Comparison of ENCODE assay signal across 9 mouse cellular contexts in genomic region chr17:63008277-63008676, GRCm38 (mm10).
DNase-seq lines count a peak whose midpoint lies in the region; ATAC-seq and TF ChIP-seq lines count a peak whose summit lies in the region.
"Had no signal": no experiment of that assay in that cellular context is flagged by ENCODE, and none has a peak within 500 bp of the region (broad histone marks: within the 10 kb centered on the region; RNA-seq: fewer than 3 reads in every experiment).

No protein-coding gene starts in this region.

- TF ChIP-seq CTCF in lung, embryonic 14.5 days (IDR thresholded peaks at IDR 0.05; ENCODE audit: low read depth), result no peak
- TF ChIP-seq CTCF in heart, adult 2 months (IDR thresholded peaks at IDR 0.05), result no peak

- intact Hi-C loops in heart, adult 2 months (cut with DNase I), result no loop called here

- DNase-seq in lung, embryonic 14.5 days, result peak; percentile 31
- no peak for DNase-seq in lung, postnatal 10 days
- peak; percentile 58 for DNase-seq in hindbrain, embryonic 10.5 days (ENCODE audit: low spot score)
- peak; percentile 61 for DNase-seq in midbrain, embryonic 14.5 days
- no peak for DNase-seq in thymus, adult 18-20 months
- no peak for DNase-seq in heart, adult 2 months
- no peak for DNase-seq in testis, postnatal 14 days (ENCODE audit: low spot score)

- H3K27me3 ChIP-seq in lung, embryonic 14.5 days (ENCODE audit: insufficient read depth, low read length), result no peaks in the 10 kb centered on the region
- no peaks in the 10 kb centered on the region for H3K27me3 ChIP-seq in hindbrain, embryonic 10.5 days (ENCODE audit: insufficient read depth, poor library complexity, severe bottlenecking)
- no peaks in the 10 kb centered on the region for H3K27me3 ChIP-seq in midbrain, embryonic 14.5 days (ENCODE audit: control insufficient read depth, insufficient read depth, low read length)
- no peaks in the 10 kb centered on the region for H3K27me3 ChIP-seq in stomach, embryonic 16.5 days (ENCODE audit: control insufficient read depth, insufficient read depth, low read length)
- no peaks in the 10 kb centered on the region for H3K27me3 ChIP-seq in heart, adult 2 months (ENCODE audit: control insufficient read depth, insufficient read depth, low read length)
- H3K27me3 ChIP-seq: heart, embryonic 13.5 days had no signal

- no peak overlapping the region for H3K9ac ChIP-seq in lung, embryonic 14.5 days
- no peak overlapping the region for H3K9ac ChIP-seq in midbrain, embryonic 14.5 days (replicated peaks; ENCODE audit: low read length)
- no peak overlapping the region for H3K9ac ChIP-seq in stomach, embryonic 16.5 days (ENCODE audit: low read length)
- H3K9ac ChIP-seq in heart, adult 2 months (ENCODE audit: low read depth, low read length), result no peak overlapping the region
- H3K9ac ChIP-seq: heart, embryonic 13.5 days had no signal

- H3K79me2 ChIP-seq in heart, adult 2 months (replicated peaks; ENCODE audit: control insufficient read depth, insufficient read depth, low read length), result no peaks in the 10 kb centered on the region

- no peaks in the 10 kb centered on the region for H3K36me3 ChIP-seq in lung, embryonic 14.5 days (ENCODE audit: insufficient read depth)
- no peaks in the 10 kb centered on the region for H3K36me3 ChIP-seq in hindbrain, embryonic 10.5 days
- H3K36me3 ChIP-seq in midbrain, embryonic 14.5 days (ENCODE audit: control insufficient read depth, insufficient read depth, low read length), result no peaks in the 10 kb centered on the region
- no peaks in the 10 kb centered on the region for H3K36me3 ChIP-seq in stomach, embryonic 16.5 days (ENCODE audit: control insufficient read depth, insufficient read depth, low read length)
- H3K36me3 ChIP-seq in heart, adult 2 months (ENCODE audit: control insufficient read depth, insufficient read depth, low read length), result no peaks in the 10 kb centered on the region
- H3K36me3 ChIP-seq: heart, embryonic 13.5 days had no signal

- no peak overlapping the region for H3K4me3 ChIP-seq in lung, embryonic 14.5 days (ENCODE audit: low read depth, low read length)
- no peak overlapping the region for H3K4me3 ChIP-seq in hindbrain, embryonic 10.5 days
- H3K4me3 ChIP-seq in midbrain, embryonic 14.5 days (replicated peaks; ENCODE audit: low read depth, low read length), result no peak overlapping the region
- no peak overlapping the region for H3K4me3 ChIP-seq in stomach, embryonic 16.5 days (replicated peaks; ENCODE audit: low read length)
- no peak overlapping the region for H3K4me3 ChIP-seq in heart, adult 2 months
- H3K4me3 ChIP-seq: heart, embryonic 13.5 days had no signal

- TF ChIP-seq POLR2A in heart, adult 2 months (IDR thresholded peaks at IDR 0.05; ENCODE audit: insufficient read depth, low read depth, low read length), result no peak

- ATAC-seq in lung, embryonic 14.5 days (ENCODE audit: insufficient read depth), result no peak
- peak; percentile 74; the same call in 1 of the 2 replicates for ATAC-seq in midbrain, embryonic 14.5 days (ENCODE audit: low FRiP score, low TSS enrichment)
- peak; percentile 65; the same call in 1 of the 2 replicates for ATAC-seq in stomach, embryonic 16.5 days (ENCODE audit: insufficient read depth, low FRiP score)

- 51% methylated on average over 5 of the region's 5 CpGs for WGBS in lung, embryonic 14.5 days
- 46% methylated on average over 5 of the region's 5 CpGs for WGBS in hindbrain, embryonic 10.5 days
- WGBS in midbrain, embryonic 14.5 days, result 25% methylated on average over 5 of the region's 5 CpGs
- WGBS in stomach, embryonic 16.5 days, result 33% methylated on average over 5 of the region's 5 CpGs
- 69% methylated on average over 5 of the region's 5 CpGs for WGBS in heart, adult 2 months

- 0 out of 2 replicates have a peak, but pooled peaks cover 5% of the 10 kb centered on the region for H3K4me1 ChIP-seq in lung, embryonic 14.5 days (ENCODE audit: insufficient read depth)
- H3K4me1 ChIP-seq in hindbrain, embryonic 10.5 days (replicated peaks), result peaks cover 37% of the 10 kb centered on the region
- peaks cover 12% of the 10 kb centered on the region; the same call in 1 of the 2 replicates for H3K4me1 ChIP-seq in midbrain, embryonic 14.5 days (ENCODE audit: control insufficient read depth, insufficient read depth, low read length)
- 0 out of 2 replicates have a peak, but pooled peaks cover 7% of the 10 kb centered on the region for H3K4me1 ChIP-seq in stomach, embryonic 16.5 days (ENCODE audit: control insufficient read depth, insufficient read depth, low read length)
- H3K4me1 ChIP-seq in heart, adult 2 months (ENCODE audit: control insufficient read depth, insufficient read depth, low read length), result peaks cover 3% of the 10 kb centered on the region

- TF ChIP-seq EP300 in heart, adult 2 months (IDR thresholded peaks at IDR 0.05; ENCODE audit: insufficient read depth, low read depth, low read length), result no peak

- no peak overlapping the region for H3K4me2 ChIP-seq in lung, embryonic 14.5 days
- H3K4me2 ChIP-seq in midbrain, embryonic 14.5 days (ENCODE audit: low read length), result no peak overlapping the region
- H3K4me2 ChIP-seq in stomach, embryonic 16.5 days (ENCODE audit: low read depth, low read length), result no peak overlapping the region
- H3K4me2 ChIP-seq: heart, embryonic 13.5 days had no signal

- H3K9me3 ChIP-seq in lung, embryonic 14.5 days (ENCODE audit: low read depth, low read length), result no peaks in the 10 kb centered on the region
- no peaks in the 10 kb centered on the region for H3K9me3 ChIP-seq in hindbrain, embryonic 10.5 days
- H3K9me3 ChIP-seq in midbrain, embryonic 14.5 days (ENCODE audit: control insufficient read depth, low read length), result no peaks in the 10 kb centered on the region
- H3K9me3 ChIP-seq in stomach, embryonic 16.5 days (replicated peaks; ENCODE audit: control insufficient read depth, low read length), result no peaks in the 10 kb centered on the region
- H3K9me3 ChIP-seq: heart, embryonic 13.5 days had no signal

- H3K27ac ChIP-seq in lung, embryonic 14.5 days (ENCODE audit: low read depth), result no peak overlapping the region
- peak overlapping the region; percentile 9 for H3K27ac ChIP-seq in hindbrain, embryonic 10.5 days
- H3K27ac ChIP-seq in midbrain, embryonic 14.5 days (replicated peaks; ENCODE audit: low read depth, low read length), result 0 out of 2 replicates have a peak overlapping the region, but pooled peaks have one; percentile 3
- H3K27ac ChIP-seq in stomach, embryonic 16.5 days (ENCODE audit: low read length), result peak overlapping the region; percentile 26; the same call in 1 of the 2 replicates
- no peak overlapping the region for H3K27ac ChIP-seq in heart, adult 2 months
- H3K27ac ChIP-seq: heart, embryonic 13.5 days had no signal

Comparison
In these comparisons a context has a peak if more than half of its experiments do, and no peak if none do; other contexts are left out.
1. DNase-seq: peak in lung, embryonic 14.5 days (single experiment), hindbrain, embryonic 10.5 days (single experiment) and midbrain, embryonic 14.5 days (single experiment); none in lung, postnatal 10 days (single experiment), thymus, adult 18-20 months (0 of 2), heart, adult 2 months (0 of 2) and testis, postnatal 14 days (single experiment).
2. H3K27ac ChIP-seq: peak in hindbrain, embryonic 10.5 days (single experiment), midbrain, embryonic 14.5 days (single experiment) and stomach, embryonic 16.5 days (single experiment); none in lung, embryonic 14.5 days (single experiment) and heart, adult 2 months (single experiment).